Mouse (Mus musculus): ENCODE data around the gene Sprr1a. TPM values are rescaled to one million over a fixed set of nuclear protein-coding genes. Genes with fewer than 3 reads are reported as not detected.

Gene Sprr1a
- polyA plus RNA-seq, 1 experiment from 2014 or later = 0.67 TPM

- Histone ChIP-seq H3K9ac (no peak overlapping the region), H3K27ac (no peak overlapping the region), H3K27me3 (no peaks in the 10 kb centered on the region), H3K4me3 (no peak overlapping the region), H3K4me1 (no peaks in the 10 kb centered on the region), H3K36me3 (no peaks in the 10 kb centered on the region), H3K9me3 (no peaks in the 10 kb centered on the region), H3K4me2 (replicated peaks) (no peak overlapping the region)
- 85% methylated on average over 5 of the region's 5 CpGs for WGBS
- no peak for ATAC-seq (ENCODE audit: low FRiP score, low read depth)
Measured at GRCm38 (mm10) chr3:92455151-92455550, 30.5 kb downstream of the Sprr1a start.

- WGBS = 73% methylated on average over 3 of the region's 3 CpGs
- H3K4me2 ChIP-seq (replicated peaks) = no peak overlapping the region
- H3K9me3 ChIP-seq = no peaks in the 10 kb centered on the region
- no peak overlapping the region for H3K4me3 ChIP-seq
- ATAC-seq (ENCODE audit: low FRiP score, low read depth) = no peak
- H3K27me3 ChIP-seq = no peaks in the 10 kb centered on the region
- no peaks in the 10 kb centered on the region for H3K4me1 ChIP-seq
- no peaks in the 10 kb centered on the region for H3K36me3 ChIP-seq
- no peak overlapping the region for H3K27ac ChIP-seq
- H3K9ac ChIP-seq = no peak overlapping the region
Measured at GRCm38 (mm10) chr3:92440177-92440576, 45.5 kb downstream of the Sprr1a start.

- ATAC-seq (ENCODE audit: low FRiP score, low read depth) = no peak
- H3K27ac ChIP-seq = no peak within 1 kb of the TSS
- H3K36me3 ChIP-seq = no peaks in the 10 kb centered on the region
- WGBS = 86% methylated on average over 3 of the region's 3 CpGs
- no peaks in the 10 kb centered on the region for H3K27me3 ChIP-seq
- no peaks in the 10 kb centered on the region for H3K4me1 ChIP-seq
- H3K9me3 ChIP-seq = no peaks in the 10 kb centered on the region
- H3K4me3 ChIP-seq = no peak within 1 kb of the TSS
- H3K9ac ChIP-seq = no peak within 1 kb of the TSS
- no peak within 1 kb of the TSS for H3K4me2 ChIP-seq (replicated peaks)
Measured at GRCm38 (mm10) chr3:92438689-92439088, 47.0 kb downstream of the Sprr1a start, which contains the start of gene Sprr1b. Gene Sprr1b (minus strand): TSS chr3:92438789.

Other genes with a start within 250 kb of the Sprr1a start
- 0.34 TPM in 1 of 2 replicates, not detected in the other for gene Sprr2a3, start 200.5 kb downstream of the Sprr1a start, polyA plus RNA-seq (2015; fragmentation: Nextera tagmentation; extraction: Ambion mirVana)
- gene Sprr2b, start 169.3 kb downstream of the Sprr1a start, polyA plus RNA-seq (2015; fragmentation: Nextera tagmentation; extraction: Ambion mirVana) = not detected in 2 replicates
- gene Sprr2d, start 146.8 kb downstream of the Sprr1a start, polyA plus RNA-seq (2015; fragmentation: Nextera tagmentation; extraction: Ambion mirVana) = not detected in 2 replicates
- gene Sprr2e, start 133.8 kb downstream of the Sprr1a start, polyA plus RNA-seq (2015; fragmentation: Nextera tagmentation; extraction: Ambion mirVana) = not detected in 2 replicates
- not detected in 2 replicates for gene Sprr2f, start 120.7 kb downstream of the Sprr1a start, polyA plus RNA-seq (2015; fragmentation: Nextera tagmentation; extraction: Ambion mirVana)
- gene Sprr2h, start 100.2 kb downstream of the Sprr1a start, polyA plus RNA-seq (2015; fragmentation: Nextera tagmentation; extraction: Ambion mirVana) = not detected in 2 replicates
- gene Sprr2i, start 77.9 kb downstream of the Sprr1a start, polyA plus RNA-seq (2015; fragmentation: Nextera tagmentation; extraction: Ambion mirVana) = not detected in 2 replicates
- not detected in 2 replicates for gene Sprr2j-ps, start 67.8 kb downstream of the Sprr1a start, polyA plus RNA-seq (2015; fragmentation: Nextera tagmentation; extraction: Ambion mirVana)
- gene Gm9774, start 56.5 kb downstream of the Sprr1a start, polyA plus RNA-seq (2015; fragmentation: Nextera tagmentation; extraction: Ambion mirVana) = 8.9 and 9.6 TPM in 2 replicates
- not detected in 2 replicates for gene Sprr2k, start 53.3 kb downstream of the Sprr1a start, polyA plus RNA-seq (2015; fragmentation: Nextera tagmentation; extraction: Ambion mirVana)
- 0.24 TPM in 1 of 2 replicates, not detected in the other for gene Sprr1b, start 47.1 kb downstream of the Sprr1a start, polyA plus RNA-seq (2015; fragmentation: Nextera tagmentation; extraction: Ambion mirVana)
- not detected in 2 replicates for gene Sprr3, start 27.2 kb downstream of the Sprr1a start, polyA plus RNA-seq (2015; fragmentation: Nextera tagmentation; extraction: Ambion mirVana)
- gene Sprr4, start 14.6 kb upstream of the Sprr1a start, polyA plus RNA-seq (2015; fragmentation: Nextera tagmentation; extraction: Ambion mirVana) = not detected in 2 replicates
- not detected in 2 replicates for gene 2310046K23Rik, start 48.6 kb upstream of the Sprr1a start, polyA plus RNA-seq (2015; fragmentation: Nextera tagmentation; extraction: Ambion mirVana)
- not detected in 2 replicates for gene Ivl, start 87.8 kb upstream of the Sprr1a start, polyA plus RNA-seq (2015; fragmentation: Nextera tagmentation; extraction: Ambion mirVana)
- not detected in 2 replicates for gene Smcp, start 103.1 kb upstream of the Sprr1a start, polyA plus RNA-seq (2015; fragmentation: Nextera tagmentation; extraction: Ambion mirVana)
- gene 2210017I01Rik, start 121.6 kb upstream of the Sprr1a start, polyA plus RNA-seq (2015; fragmentation: Nextera tagmentation; extraction: Ambion mirVana) = not detected in 2 replicates
- not detected in 2 replicates for gene Lce6a, start 135.8 kb upstream of the Sprr1a start, polyA plus RNA-seq (2015; fragmentation: Nextera tagmentation; extraction: Ambion mirVana)
- not detected in 2 replicates for gene Lce1a1, start 162.4 kb upstream of the Sprr1a start, polyA plus RNA-seq (2015; fragmentation: Nextera tagmentation; extraction: Ambion mirVana)
- not detected in 2 replicates for gene Lce1b, start 171.0 kb upstream of the Sprr1a start, polyA plus RNA-seq (2015; fragmentation: Nextera tagmentation; extraction: Ambion mirVana)
- gene Lce1a2, start 184.4 kb upstream of the Sprr1a start, polyA plus RNA-seq (2015; fragmentation: Nextera tagmentation; extraction: Ambion mirVana) = not detected in 2 replicates
- not detected in 2 replicates for gene Lce1c, start 193.4 kb upstream of the Sprr1a start, polyA plus RNA-seq (2015; fragmentation: Nextera tagmentation; extraction: Ambion mirVana)
- not detected in 2 replicates for gene Lce1d, start 201.3 kb upstream of the Sprr1a start, polyA plus RNA-seq (2015; fragmentation: Nextera tagmentation; extraction: Ambion mirVana)
- gene Lce1e, start 223.2 kb upstream of the Sprr1a start, polyA plus RNA-seq (2015; fragmentation: Nextera tagmentation; extraction: Ambion mirVana) = not detected in 2 replicates
- not detected in 2 replicates for gene Lce1f, start 234.5 kb upstream of the Sprr1a start, polyA plus RNA-seq (2015; fragmentation: Nextera tagmentation; extraction: Ambion mirVana)